Mouse (Mus musculus): ENCODE data around the gene CN725425.

DNA sequence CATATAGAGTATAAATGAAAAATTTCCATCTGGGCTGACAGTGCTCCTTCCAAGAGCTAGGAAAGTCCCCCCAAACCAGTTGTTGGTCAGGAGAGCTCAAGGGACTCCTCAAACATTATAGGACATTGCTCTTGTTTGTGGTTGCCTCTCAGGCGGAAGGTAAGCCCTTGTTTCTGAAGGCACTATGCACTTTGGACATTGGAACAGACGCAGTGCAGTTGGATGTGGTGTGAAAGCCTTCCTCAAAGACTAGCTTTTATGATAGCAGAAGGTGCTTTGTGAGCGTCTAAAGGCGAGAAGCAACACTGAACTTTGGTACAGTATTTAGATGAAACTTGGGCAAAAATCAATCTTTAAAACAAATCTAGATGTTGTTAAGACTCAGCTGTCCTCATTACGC is 7.2 kb downstream of the CN725425 start:
- no peak for TF ChIP-seq CTCF (IDR thresholded peaks at IDR 0.05; ENCODE audit: extremely low read depth, insufficient read depth, low read length)
- TF ChIP-seq POLR2A (IDR thresholded peaks at IDR 0.05; ENCODE audit: extremely low read depth, insufficient read depth, low read length) = no peak

Data from cortical plate, adult 2 months (tissue).